Mouse (Mus musculus): ENCODE results near the gene Map1lc3a. TPM values are rescaled to one million over a fixed set of nuclear protein-coding genes. Genes with fewer than 3 reads are reported as not detected.

Gene Map1lc3a
- polyA plus RNA-seq (2014; fragmentation: Nextera tagmentation; extraction: Ambion mirVana), result 114 and 116 TPM in 2 replicates

GRCm38 (mm10) chr2:155276195-155276594, at the start of gene Map1lc3a:
Gene Map1lc3a, plus strand, starts transcription at chr2:155276297.
- H3K36me3 ChIP-seq (ENCODE audit: control insufficient read depth, insufficient read depth, low read length), result no peaks in the 10 kb centered on the region
- H3K4me1 ChIP-seq (ENCODE audit: control insufficient read depth, insufficient read depth, low read length), result peaks cover 5% of the 10 kb centered on the region; the same call in 1 of the 2 replicates
- DNase-seq (ENCODE audit: low spot score), result peak; percentile 98
- peak within 1 kb of the TSS; percentile 86 for H3K4me3 ChIP-seq (ENCODE audit: low read depth, low read length)
- H3K4me2 ChIP-seq (ENCODE audit: low read depth, severe bottlenecking), result peak within 1 kb of the TSS; percentile 70
- H3K27me3 ChIP-seq (ENCODE audit: control insufficient read depth, insufficient read depth, low read length), result no peaks in the 10 kb centered on the region
- no peak within 1 kb of the TSS for H3K27ac ChIP-seq (replicated peaks; ENCODE audit: low read depth, low read length)
- H3K9ac ChIP-seq (ENCODE audit: low read length), result peak within 1 kb of the TSS; percentile 87
- H3K9me3 ChIP-seq (ENCODE audit: control insufficient read depth, low read length), result no peaks in the 10 kb centered on the region
- under 1% methylated on average over 38 of the region's 47 CpGs for WGBS
- ATAC-seq (ENCODE audit: insufficient number of reproducible peaks, low FRiP score, low TSS enrichment, low read depth), result peak; percentile 89

- WGBS, result 5% methylated on average over 13 of the region's 13 CpGs
- H3K27me3 ChIP-seq (ENCODE audit: control insufficient read depth, insufficient read depth, low read length), result no peaks in the 10 kb centered on the region
- H3K4me2 ChIP-seq (ENCODE audit: low read depth, severe bottlenecking), result peak overlapping the region; percentile 65
- no peaks in the 10 kb centered on the region for H3K9me3 ChIP-seq (ENCODE audit: control insufficient read depth, low read length)
- H3K27ac ChIP-seq (replicated peaks; ENCODE audit: low read depth, low read length), result peak overlapping the region; percentile 66
- peaks cover 10% of the 10 kb centered on the region for H3K4me1 ChIP-seq (ENCODE audit: control insufficient read depth, insufficient read depth, low read length)
- ATAC-seq (ENCODE audit: insufficient number of reproducible peaks, low FRiP score, low TSS enrichment, low read depth) (peak; percentile 86), DNase-seq (ENCODE audit: low spot score) (peak; percentile 51)
- peak overlapping the region; percentile 91 for H3K4me3 ChIP-seq (ENCODE audit: low read depth, low read length)
- peak overlapping the region; percentile 91 for H3K9ac ChIP-seq (ENCODE audit: low read length)
- no peaks in the 10 kb centered on the region; the same call in 1 of the 2 replicates for H3K36me3 ChIP-seq (ENCODE audit: control insufficient read depth, insufficient read depth, low read length)
Measured at GRCm38 (mm10) chr2:155235746-155236361, 40.2 kb upstream of the Map1lc3a start.

- ATAC-seq (ENCODE audit: insufficient number of reproducible peaks, low FRiP score, low TSS enrichment, low read depth) (peak; percentile 98), DNase-seq (ENCODE audit: low spot score) (peak; percentile 100)
- Histone ChIP-seq H3K4me1 (ENCODE audit: control insufficient read depth, insufficient read depth, low read length) (peaks cover 10% of the 10 kb centered on the region), H3K4me2 (ENCODE audit: low read depth, severe bottlenecking) (peak within 1 kb of the TSS; percentile 89), H3K27me3 (ENCODE audit: control insufficient read depth, insufficient read depth, low read length) (no peaks in the 10 kb centered on the region), H3K4me3 (ENCODE audit: low read depth, low read length) (peak within 1 kb of the TSS; percentile 91), H3K36me3 (ENCODE audit: control insufficient read depth, insufficient read depth, low read length) (no peaks in the 10 kb centered on the region), H3K9me3 (ENCODE audit: control insufficient read depth, low read length) (no peaks in the 10 kb centered on the region), H3K9ac (ENCODE audit: low read length) (peak within 1 kb of the TSS; percentile 91), H3K27ac (replicated peaks; ENCODE audit: low read depth, low read length) (peak within 1 kb of the TSS; percentile 66)
- under 1% methylated on average over 50 of the region's 50 CpGs for WGBS
Measured at GRCm38 (mm10) chr2:155236362-155236992, 39.6 kb upstream of the Map1lc3a start, which contains the start of gene Dynlrb1. Gene Dynlrb1, plus strand, starts transcription at chr2:155236533.

GRCm38 (mm10) chr2:155237276-155237675, 38.8 kb upstream of the Map1lc3a start:
- Histone ChIP-seq H3K9ac (ENCODE audit: low read length) (peak overlapping the region; percentile 91), H3K4me3 (ENCODE audit: low read depth, low read length) (peak overlapping the region; percentile 91), H3K4me1 (ENCODE audit: control insufficient read depth, insufficient read depth, low read length) (peaks cover 10% of the 10 kb centered on the region), H3K9me3 (ENCODE audit: control insufficient read depth, low read length) (no peaks in the 10 kb centered on the region), H3K27ac (replicated peaks; ENCODE audit: low read depth, low read length) (no peak overlapping the region), H3K27me3 (ENCODE audit: control insufficient read depth, insufficient read depth, low read length) (no peaks in the 10 kb centered on the region), H3K4me2 (ENCODE audit: low read depth, severe bottlenecking) (peak overlapping the region; percentile 89), H3K36me3 (ENCODE audit: control insufficient read depth, insufficient read depth, low read length) (no peaks in the 10 kb centered on the region; the same call in 1 of the 2 replicates)
- ATAC-seq (ENCODE audit: insufficient number of reproducible peaks, low FRiP score, low TSS enrichment, low read depth) (no peak), DNase-seq (ENCODE audit: low spot score) (peak; percentile 24)
- WGBS, result 20% methylated on average over 4 of the region's 4 CpGs

- WGBS, result 74% methylated on average over 4 of the region's 4 CpGs
- ATAC-seq (ENCODE audit: insufficient number of reproducible peaks, low FRiP score, low TSS enrichment, low read depth), result no peak
- Histone ChIP-seq H3K4me1 (ENCODE audit: control insufficient read depth, insufficient read depth, low read length) (peaks cover 10% of the 10 kb centered on the region), H3K9me3 (ENCODE audit: control insufficient read depth, low read length) (no peaks in the 10 kb centered on the region), H3K4me3 (ENCODE audit: low read depth, low read length) (no peak overlapping the region), H3K27ac (replicated peaks; ENCODE audit: low read depth, low read length) (no peak overlapping the region), H3K36me3 (ENCODE audit: control insufficient read depth, insufficient read depth, low read length) (peaks cover 7% of the 10 kb centered on the region; the same call in 1 of the 2 replicates), H3K9ac (ENCODE audit: low read length) (no peak overlapping the region), H3K27me3 (ENCODE audit: control insufficient read depth, insufficient read depth, low read length) (no peaks in the 10 kb centered on the region), H3K4me2 (ENCODE audit: low read depth, severe bottlenecking) (no peak overlapping the region)
- no peak for DNase-seq (ENCODE audit: low spot score)
Measured at GRCm38 (mm10) chr2:155240915-155241314, 35.2 kb upstream of the Map1lc3a start.

GRCm38 (mm10) chr2:155242296-155242855, 33.7 kb upstream of the Map1lc3a start:
- WGBS, result 90% methylated on average over 7 of the region's 7 CpGs

GRCm38 (mm10) chr2:155246231-155246630, 29.9 kb upstream of the Map1lc3a start:
- Histone ChIP-seq H3K4me3 (ENCODE audit: low read depth, low read length) (no peak overlapping the region), H3K4me1 (ENCODE audit: control insufficient read depth, insufficient read depth, low read length) (no peaks in the 10 kb centered on the region), H3K27me3 (ENCODE audit: control insufficient read depth, insufficient read depth, low read length) (no peaks in the 10 kb centered on the region), H3K27ac (replicated peaks; ENCODE audit: low read depth, low read length) (no peak overlapping the region), H3K4me2 (ENCODE audit: low read depth, severe bottlenecking) (no peak overlapping the region), H3K36me3 (ENCODE audit: control insufficient read depth, insufficient read depth, low read length) (peaks cover 32% of the 10 kb centered on the region), H3K9me3 (ENCODE audit: control insufficient read depth, low read length) (no peaks in the 10 kb centered on the region), H3K9ac (ENCODE audit: low read length) (no peak overlapping the region)
- WGBS, result 92% methylated on average over 4 of the region's 4 CpGs
- ATAC-seq (ENCODE audit: insufficient number of reproducible peaks, low FRiP score, low TSS enrichment, low read depth), result no peak
- DNase-seq (ENCODE audit: low spot score), result no peak

More at GRCm38 (mm10) chr2:155242296-155242855, 33.7 kb upstream of the Map1lc3a start:
- no peak overlapping the region for H3K4me2 ChIP-seq (ENCODE audit: low read depth, severe bottlenecking)
- ATAC-seq (ENCODE audit: insufficient number of reproducible peaks, low FRiP score, low TSS enrichment, low read depth), result no peak
- no peak overlapping the region for H3K9ac ChIP-seq (ENCODE audit: low read length)
- DNase-seq (ENCODE audit: low spot score), result no peak
- H3K27ac ChIP-seq (replicated peaks; ENCODE audit: low read depth, low read length), result no peak overlapping the region
- peaks cover 13% of the 10 kb centered on the region for H3K36me3 ChIP-seq (ENCODE audit: control insufficient read depth, insufficient read depth, low read length)
- H3K4me1 ChIP-seq (ENCODE audit: control insufficient read depth, insufficient read depth, low read length), result peaks cover 7% of the 10 kb centered on the region
- H3K9me3 ChIP-seq (ENCODE audit: control insufficient read depth, low read length), result no peaks in the 10 kb centered on the region
- H3K27me3 ChIP-seq (ENCODE audit: control insufficient read depth, insufficient read depth, low read length), result no peaks in the 10 kb centered on the region
- no peak overlapping the region for H3K4me3 ChIP-seq (ENCODE audit: low read depth, low read length)

GRCm38 (mm10) chr2:155248206-155248605, 27.9 kb upstream of the Map1lc3a start:
- 87% methylated on average over 1 of the region's 1 CpGs for WGBS
- no peak overlapping the region for H3K4me2 ChIP-seq (ENCODE audit: low read depth, severe bottlenecking)
- no peak overlapping the region for H3K4me3 ChIP-seq (ENCODE audit: low read depth, low read length)
- peaks cover 32% of the 10 kb centered on the region for H3K36me3 ChIP-seq (ENCODE audit: control insufficient read depth, insufficient read depth, low read length)
- H3K27me3 ChIP-seq (ENCODE audit: control insufficient read depth, insufficient read depth, low read length), result no peaks in the 10 kb centered on the region
- H3K9me3 ChIP-seq (ENCODE audit: control insufficient read depth, low read length), result no peaks in the 10 kb centered on the region
- no peak for ATAC-seq (ENCODE audit: insufficient number of reproducible peaks, low FRiP score, low TSS enrichment, low read depth)
- H3K4me1 ChIP-seq (ENCODE audit: control insufficient read depth, insufficient read depth, low read length), result no peaks in the 10 kb centered on the region
- no peak for DNase-seq (ENCODE audit: low spot score)
- H3K9ac ChIP-seq (ENCODE audit: low read length), result no peak overlapping the region
- H3K27ac ChIP-seq (replicated peaks; ENCODE audit: low read depth, low read length), result no peak overlapping the region
